Mouse (Mus musculus) hindbrain, embryonic 12.5 days (tissue): ENCODE measurements around the gene Tshz2. TPM values are rescaled to one million over a fixed set of nuclear protein-coding genes. Genes with fewer than 3 reads are reported as not detected.

Source experiments
- ATAC-seq: fragments of 200-750 bp; cut with Nextera tagmentation; 2 replicates; pipeline ENCODE4 v1.8.0; 2017; ENCODE audit warnings: moderate TSS enrichment; ENCODE audit not compliant: low FRiP score
- H3K27ac ChIP-seq: fragments of 300-500 bp; sonication (generic); 2 replicates; pipeline ENCODE4 v1.5.1; 2016; ENCODE audit warnings: mild to moderate bottlenecking
- H3K27me3 ChIP-seq: fragments of 300-500 bp; sonication (generic); 2 replicates; pipeline ENCODE4 v1.6.1; 2016; ENCODE audit warnings: mild to moderate bottlenecking
- H3K36me3 ChIP-seq: fragments of 300-500 bp; sonication (generic); 2 replicates; pipeline ENCODE4 v1.6.1; 2016; ENCODE audit warnings: mild to moderate bottlenecking
- H3K4me1 ChIP-seq: fragments of 300-500 bp; sonication (generic); 2 replicates; pipeline ENCODE4 v1.6.1; 2016
- H3K4me2 ChIP-seq: fragments of 300-500 bp; sonication (generic); replicated peaks from 2 replicates; pipeline ENCODE4 v1.6.1; 2016; ENCODE audit warnings: mild to moderate bottlenecking
- H3K4me3 ChIP-seq: fragments of 300-500 bp; sonication (generic); 2 replicates; pipeline ENCODE4 v1.5.1; 2016; ENCODE audit warnings: mild to moderate bottlenecking
- H3K9ac ChIP-seq: fragments of 300-500 bp; sonication (generic); 2 replicates; pipeline ENCODE4 v1.6.1; 2016; ENCODE audit warnings: mild to moderate bottlenecking, moderate library complexity
- H3K9me3 ChIP-seq: fragments of 300-500 bp; sonication (generic); replicated peaks from 2 replicates; pipeline ENCODE4 v1.6.1; 2016; ENCODE audit warnings: mild to moderate bottlenecking
- whole genome bisulfite sequencing: fragments of 180-500 bp; shearing (Covaris S2); methylation state at CpG from one replicate; pipeline ENCODE4 v1.1.7; 2016; 5-methylcytosine and 5-hydroxymethylcytosine counted together
- polyA plus RNA-seq: library from polyadenylated mRNA; unstranded; fragments of >200 nt; fragmentation: Nextera tagmentation; extraction: Ambion mirVana; gene quantifications from 2 replicates; pipeline ENCODE4 v1.2.1, GENCODE M21; 2016

The Tshz2 gene
- polyA plus RNA-seq, 1 experiment from 2014 or later, result 19.3 TPM

DNA sequence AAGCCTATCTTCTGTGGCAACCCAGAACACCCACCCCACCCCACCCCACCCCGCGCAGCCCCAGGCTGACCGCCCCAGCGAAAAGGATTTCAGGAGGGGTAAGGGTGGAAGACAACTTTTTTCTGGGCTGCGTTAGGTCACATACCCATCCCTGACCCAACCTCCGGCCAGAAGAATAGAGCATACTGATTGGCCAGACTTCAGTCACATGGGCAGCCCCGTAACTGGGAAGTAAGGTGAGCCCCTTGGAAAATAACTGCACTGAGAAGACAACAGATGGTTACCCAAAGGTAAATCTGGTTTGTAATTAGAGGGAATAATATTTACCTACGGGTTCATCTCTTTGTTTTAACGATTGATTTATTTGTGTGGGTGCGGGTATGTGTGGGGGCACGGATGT lies 402.0 kb downstream of the Tshz2 start:
- H3K4me2 ChIP-seq, result no peak overlapping the region
- peaks cover 5% of the 10 kb centered on the region; the same call in 1 of the 2 replicates for H3K4me1 ChIP-seq
- WGBS, result 94% methylated on average over 11 of the region's 11 CpGs
- no peak overlapping the region for H3K9ac ChIP-seq
- H3K27ac ChIP-seq, result no peak overlapping the region
- no peak overlapping the region for H3K4me3 ChIP-seq
- no peaks in the 10 kb centered on the region for H3K9me3 ChIP-seq
- no peaks in the 10 kb centered on the region for H3K36me3 ChIP-seq
- ATAC-seq, result no peak
- no peaks in the 10 kb centered on the region for H3K27me3 ChIP-seq

DNA sequence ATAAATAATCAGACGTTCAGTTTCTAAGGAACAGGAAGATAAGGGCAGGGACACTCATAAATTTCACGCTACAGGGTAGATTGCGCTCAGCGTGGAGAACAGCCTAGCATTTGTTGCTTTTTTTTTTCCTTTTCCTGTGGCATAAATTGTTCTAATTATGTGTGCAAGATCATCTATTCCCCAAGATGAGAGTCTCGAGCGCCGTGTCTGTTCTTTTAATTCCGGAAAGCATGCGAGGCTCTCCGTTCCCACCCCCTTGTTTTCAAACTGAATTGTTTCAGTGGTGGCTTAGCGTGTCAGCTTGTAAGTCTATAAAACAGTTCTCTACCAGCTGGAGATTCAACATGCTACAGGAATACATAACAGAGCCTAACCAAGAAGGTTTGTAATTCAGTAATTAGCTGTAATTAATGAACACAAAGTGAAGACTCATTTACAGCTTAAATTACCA lies 404.0 kb downstream of the Tshz2 start:
- Histone ChIP-seq H3K4me3 (no peak overlapping the region), H3K27me3 (no peaks in the 10 kb centered on the region), H3K4me1 (peaks cover 7% of the 10 kb centered on the region; the same call in 1 of the 2 replicates), H3K27ac (no peak overlapping the region), H3K9ac (no peak overlapping the region), H3K9me3 (no peaks in the 10 kb centered on the region), H3K36me3 (no peaks in the 10 kb centered on the region), H3K4me2 (no peak overlapping the region)
- ATAC-seq, result no peak
- 50% methylated on average over 11 of the region's 11 CpGs for WGBS

DNA sequence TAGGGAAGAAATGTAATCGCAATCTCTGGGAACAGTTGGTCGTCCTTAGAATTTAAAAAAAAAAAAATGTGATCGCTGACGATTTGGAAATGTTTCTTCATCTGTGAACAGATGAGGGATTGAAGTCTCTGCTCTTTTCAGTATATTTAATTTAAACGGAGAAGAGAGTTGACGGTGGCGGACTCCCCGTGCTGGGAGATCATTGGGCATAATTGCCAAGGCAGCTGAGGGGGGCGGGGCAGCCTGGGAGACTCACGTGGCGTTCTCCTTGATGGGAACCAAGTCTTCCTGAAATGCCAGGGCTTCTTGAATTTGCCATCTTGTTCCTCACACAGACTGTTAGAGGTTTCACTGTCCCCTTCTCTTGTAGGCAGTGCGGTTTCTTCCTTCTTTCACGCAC lies 404.5 kb downstream of the Tshz2 start:
- Histone ChIP-seq H3K27ac (peak overlapping the region; percentile 4; the same call in 1 of the 2 replicates), H3K27me3 (no peaks in the 10 kb centered on the region), H3K9ac (no peak overlapping the region), H3K36me3 (no peaks in the 10 kb centered on the region), H3K4me1 (peaks cover 7% of the 10 kb centered on the region; the same call in 1 of the 2 replicates), H3K4me2 (no peak overlapping the region), H3K4me3 (no peak overlapping the region), H3K9me3 (no peaks in the 10 kb centered on the region)
- WGBS, result 72% methylated on average over 13 of the region's 13 CpGs
- ATAC-seq, result no peak

DNA sequence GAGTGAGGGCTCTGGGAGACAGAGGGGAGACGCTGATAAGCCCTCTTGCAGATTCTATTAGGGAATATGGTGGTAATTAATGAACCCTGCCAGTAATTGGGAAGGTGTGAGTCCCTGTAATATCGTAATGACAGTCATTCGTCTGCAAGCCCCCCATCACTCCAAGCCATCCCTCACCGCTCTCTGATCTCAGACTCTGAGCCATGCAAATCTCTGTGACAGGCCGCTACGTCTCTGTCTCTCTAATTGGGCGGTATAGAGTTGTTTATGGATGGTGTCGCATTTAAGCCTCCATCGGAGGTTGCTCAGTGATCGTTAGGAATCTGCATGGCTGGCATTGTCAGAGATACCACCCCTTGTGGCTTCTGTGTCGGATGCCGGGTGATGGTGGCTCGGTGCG lies 407.0 kb downstream of the Tshz2 start:
- peak; percentile 61 for ATAC-seq
- Histone ChIP-seq H3K4me1 (peaks cover 7% of the 10 kb centered on the region; the same call in 1 of the 2 replicates), H3K27ac (peak overlapping the region; percentile 23; the same call in 1 of the 2 replicates), H3K9me3 (no peaks in the 10 kb centered on the region), H3K4me3 (no peak overlapping the region), H3K4me2 (no peak overlapping the region), H3K27me3 (no peaks in the 10 kb centered on the region), H3K9ac (no peak overlapping the region), H3K36me3 (no peaks in the 10 kb centered on the region)
- 52% methylated on average over 14 of the region's 14 CpGs for WGBS

DNA sequence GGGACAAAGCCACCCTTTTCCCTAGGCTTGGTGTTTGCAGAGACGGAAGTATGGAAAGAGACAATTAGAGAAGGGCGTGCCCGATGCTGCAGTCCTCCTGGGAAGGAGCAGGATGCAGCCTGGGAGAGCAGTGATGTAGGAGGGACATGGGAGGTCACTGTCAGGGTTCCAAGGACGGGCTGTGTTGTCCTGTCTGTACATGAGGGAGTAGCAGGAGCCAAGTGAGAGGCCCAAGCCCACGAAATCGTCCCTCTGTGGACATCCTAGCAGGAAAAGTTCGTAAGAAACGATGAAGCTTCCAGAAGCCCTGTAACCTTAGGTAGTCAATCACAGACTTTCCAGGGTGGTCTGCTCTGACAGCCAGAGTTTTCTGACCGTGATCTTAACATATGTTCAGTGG lies 408.3 kb downstream of the Tshz2 start:
- no peak for ATAC-seq
- Histone ChIP-seq H3K4me2 (no peak overlapping the region), H3K27ac (no peak overlapping the region), H3K4me3 (no peak overlapping the region), H3K36me3 (no peaks in the 10 kb centered on the region), H3K4me1 (peaks cover 7% of the 10 kb centered on the region; the same call in 1 of the 2 replicates), H3K9ac (no peak overlapping the region), H3K9me3 (peaks cover 5% of the 10 kb centered on the region; the same call in 1 of the 2 replicates), H3K27me3 (no peaks in the 10 kb centered on the region)
- WGBS, result 70% methylated on average over 9 of the region's 9 CpGs

DNA sequence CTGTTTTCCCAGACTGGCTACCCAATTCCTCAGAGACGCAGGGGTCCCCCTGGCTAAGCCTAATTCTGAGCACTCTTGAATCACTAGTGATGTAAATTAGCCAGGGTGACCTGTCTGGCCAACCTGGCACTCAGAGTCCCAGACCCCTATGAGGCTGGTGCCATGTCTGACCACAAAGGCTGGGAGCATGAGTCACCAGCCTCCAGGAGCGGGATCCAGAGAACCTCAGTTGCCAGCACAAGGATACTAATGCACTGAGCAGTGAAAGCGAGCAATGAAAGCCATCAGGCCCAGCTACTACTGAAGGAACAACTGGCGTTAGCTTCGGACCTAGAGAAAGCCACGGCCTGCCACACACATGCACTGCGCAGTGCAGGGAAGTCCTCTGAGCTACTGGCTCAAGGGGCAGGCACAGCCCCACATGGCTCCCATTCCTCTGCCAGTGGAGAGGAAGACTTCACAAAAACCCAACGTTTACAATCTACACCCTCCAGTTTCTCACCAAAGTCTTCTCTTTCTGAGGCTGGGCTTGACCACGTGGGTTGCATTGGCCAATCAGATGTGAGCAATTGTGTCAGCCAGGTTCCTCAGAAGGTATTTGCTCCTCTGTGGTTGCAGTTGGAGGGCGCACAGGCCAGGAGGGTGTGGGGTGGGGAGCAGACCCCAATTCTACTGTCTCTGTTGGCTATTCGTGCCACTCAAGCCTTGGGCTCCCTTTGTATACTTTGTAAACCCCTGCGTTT lies 409.8 kb downstream of the Tshz2 start:
- Histone ChIP-seq H3K4me2 (no peak overlapping the region), H3K9me3 (peaks cover 10% of the 10 kb centered on the region; the same call in 1 of the 2 replicates), H3K36me3 (no peaks in the 10 kb centered on the region), H3K9ac (no peak overlapping the region), H3K4me3 (no peak overlapping the region), H3K4me1 (peaks cover 7% of the 10 kb centered on the region; the same call in 1 of the 2 replicates), H3K27me3 (no peaks in the 10 kb centered on the region), H3K27ac (no peak overlapping the region)
- ATAC-seq, result no peak
- 87% methylated on average over 12 of the region's 12 CpGs for WGBS

DNA sequence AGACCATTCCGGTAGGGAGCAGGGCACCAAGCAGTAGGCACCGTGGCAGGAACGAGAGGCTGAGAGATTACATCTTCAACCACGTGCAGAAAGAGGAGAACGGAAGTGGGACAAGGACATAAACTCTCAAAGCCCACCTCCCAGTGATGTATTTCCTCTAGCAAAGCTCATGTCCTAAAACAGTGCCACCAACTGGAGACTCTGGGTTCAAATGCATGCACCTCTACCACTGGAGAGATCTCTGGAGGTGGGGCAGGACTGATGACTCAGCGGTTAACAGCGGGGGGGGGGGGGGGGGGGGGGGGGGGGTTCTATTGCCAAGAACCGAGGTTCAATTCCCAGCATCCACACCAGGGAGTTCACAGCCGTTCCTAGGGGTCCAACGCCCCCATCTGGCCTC lies 410.5 kb downstream of the Tshz2 start:
- Histone ChIP-seq H3K36me3 (no peaks in the 10 kb centered on the region), H3K9ac (no peak overlapping the region), H3K4me2 (no peak overlapping the region), H3K9me3 (peaks cover 11% of the 10 kb centered on the region; the same call in 1 of the 2 replicates), H3K27ac (no peak overlapping the region), H3K27me3 (no peaks in the 10 kb centered on the region), H3K4me1 (peaks cover 7% of the 10 kb centered on the region; the same call in 1 of the 2 replicates), H3K4me3 (no peak overlapping the region)
- ATAC-seq, result no peak
- 83% methylated on average over 8 of the region's 10 CpGs for WGBS

DNA sequence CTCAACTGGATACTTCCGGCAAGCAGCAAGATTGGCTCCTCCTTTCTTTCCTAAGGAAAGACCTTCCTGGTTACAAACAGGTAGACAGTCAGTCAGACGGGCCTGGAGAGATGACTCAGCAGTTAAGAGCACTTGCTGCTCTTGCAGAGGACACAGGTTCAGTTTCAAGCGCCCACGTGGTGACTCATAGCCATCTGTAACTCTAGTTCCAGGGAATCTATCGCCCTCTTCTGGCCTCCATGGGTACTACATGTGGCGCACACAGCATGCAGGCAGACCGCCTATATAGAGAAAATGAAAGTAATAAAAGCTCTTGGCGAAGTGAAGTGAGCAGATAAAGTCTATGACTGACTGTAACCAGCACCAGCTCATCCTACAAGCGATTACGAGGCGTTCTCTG lies 413.1 kb downstream of the Tshz2 start:
- Histone ChIP-seq H3K9ac (no peak overlapping the region), H3K4me2 (no peak overlapping the region), H3K36me3 (no peaks in the 10 kb centered on the region), H3K9me3 (peaks cover 11% of the 10 kb centered on the region; the same call in 1 of the 2 replicates), H3K4me3 (no peak overlapping the region), H3K27me3 (no peaks in the 10 kb centered on the region), H3K4me1 (no peaks in the 10 kb centered on the region), H3K27ac (no peak overlapping the region)
- no peak for ATAC-seq
- 80% methylated on average over 11 of the region's 11 CpGs for WGBS

DNA sequence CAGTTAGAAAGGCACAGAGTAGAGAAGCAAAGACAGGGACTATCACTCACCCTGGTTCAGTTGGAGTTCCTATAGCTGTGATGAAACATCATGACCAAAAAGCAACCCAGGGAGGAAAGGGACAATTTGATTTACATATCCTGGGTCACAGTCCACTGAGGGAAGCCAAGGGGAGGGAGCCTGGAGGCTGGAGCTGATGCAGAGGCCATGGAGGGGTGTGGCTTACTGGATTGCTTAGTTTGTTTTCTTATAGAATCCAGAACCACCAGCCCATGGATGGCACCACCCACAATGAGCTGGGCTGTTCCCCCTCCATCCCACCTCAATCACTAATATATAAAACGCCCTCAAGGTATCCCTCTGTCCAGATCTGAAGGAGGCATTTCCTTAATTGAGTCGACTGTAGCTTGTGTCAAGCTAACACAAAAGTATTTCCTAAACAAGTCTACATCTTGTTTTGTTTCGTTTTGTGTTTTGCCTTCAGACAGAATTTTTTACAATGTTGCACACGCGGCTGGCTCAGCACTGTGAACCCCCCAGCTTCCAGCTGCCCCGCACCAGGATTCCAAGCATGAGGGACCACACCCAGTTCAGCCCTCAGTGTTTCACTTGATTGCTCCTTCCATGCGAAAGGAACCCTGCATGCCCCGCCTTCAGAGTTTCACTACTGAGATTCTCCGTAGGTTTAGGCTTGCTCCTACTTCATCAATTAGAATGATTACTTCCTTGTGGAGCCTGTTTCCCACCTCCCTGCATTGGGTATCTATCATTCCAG lies 413.7 kb downstream of the Tshz2 start:
- Histone ChIP-seq H3K36me3 (no peaks in the 10 kb centered on the region), H3K27ac (no peak overlapping the region), H3K4me1 (no peaks in the 10 kb centered on the region), H3K9me3 (peaks cover 11% of the 10 kb centered on the region; the same call in 1 of the 2 replicates), H3K27me3 (no peaks in the 10 kb centered on the region), H3K4me3 (no peak overlapping the region), H3K4me2 (no peak overlapping the region), H3K9ac (no peak overlapping the region)
- WGBS, result 83% methylated on average over 9 of the region's 9 CpGs
- no peak for ATAC-seq

DNA sequence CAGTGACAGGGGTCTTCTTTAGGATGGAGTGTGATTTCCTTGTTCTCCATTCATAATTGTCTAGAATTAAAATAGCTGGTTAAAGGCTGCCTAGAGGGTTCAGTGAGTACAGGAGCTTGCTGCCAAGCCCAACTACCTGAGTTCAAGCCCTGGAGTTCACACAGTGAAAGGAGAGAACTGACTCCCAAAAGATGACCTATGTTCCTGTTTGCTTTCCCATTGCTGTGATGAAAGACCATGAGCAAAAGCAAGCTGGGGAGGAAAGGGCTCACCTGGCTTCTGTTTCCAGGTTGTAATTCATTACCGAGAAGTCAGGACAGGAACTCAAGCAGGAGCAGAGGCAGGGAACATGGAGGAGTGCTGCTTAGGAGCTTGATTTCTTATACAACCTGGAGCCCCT lies 416.0 kb downstream of the Tshz2 start:
- Histone ChIP-seq H3K9me3 (peaks cover 11% of the 10 kb centered on the region; the same call in 1 of the 2 replicates), H3K4me3 (no peak overlapping the region), H3K4me2 (no peak overlapping the region), H3K27me3 (no peaks in the 10 kb centered on the region), H3K9ac (no peak overlapping the region), H3K36me3 (no peaks in the 10 kb centered on the region), H3K4me1 (no peaks in the 10 kb centered on the region), H3K27ac (no peak overlapping the region)
- no peak for ATAC-seq
- WGBS, result 89% methylated on average over 1 of the region's 1 CpGs

DNA sequence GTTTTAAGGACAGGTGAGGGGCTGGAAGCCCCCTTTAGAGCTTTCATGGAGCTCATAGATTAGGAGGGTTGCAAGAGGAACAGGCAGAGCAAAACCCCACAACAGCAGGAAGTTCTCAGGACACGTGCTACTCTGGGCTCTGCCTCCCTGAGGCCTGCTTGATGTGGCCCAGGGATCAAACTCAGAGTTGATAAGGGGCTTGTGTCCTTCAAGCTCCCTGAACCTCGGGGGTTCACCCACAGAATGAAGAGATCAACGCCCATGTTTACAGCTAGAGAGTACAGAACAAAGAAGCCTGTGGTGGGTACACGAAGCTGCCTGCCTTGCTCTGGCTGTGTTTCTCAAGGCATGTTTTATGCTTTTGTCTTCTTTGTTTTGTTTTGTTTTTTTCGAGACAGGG lies 417.8 kb downstream of the Tshz2 start:
- Histone ChIP-seq H3K4me3 (no peak overlapping the region), H3K27ac (no peak overlapping the region)
- 40% methylated on average over 5 of the region's 5 CpGs for WGBS

DNA sequence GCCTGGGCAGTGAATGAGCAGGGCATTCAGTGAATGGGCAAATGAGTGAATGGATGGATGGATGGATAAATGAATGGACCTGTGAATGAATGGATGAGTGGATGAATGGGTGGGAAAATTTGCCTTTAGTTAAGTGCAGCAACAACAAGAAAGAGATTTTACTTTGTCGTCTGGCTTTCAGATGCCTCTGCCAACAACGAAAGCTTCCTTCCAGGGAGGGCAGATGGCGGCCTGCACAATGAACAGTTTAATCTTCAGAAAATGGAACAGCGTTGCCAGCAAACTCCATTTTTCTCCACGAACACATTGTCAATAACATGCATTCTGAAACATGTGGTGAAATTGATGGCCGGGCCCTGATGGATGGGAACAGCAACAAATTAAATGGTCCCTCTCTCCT lies 418.6 kb downstream of the Tshz2 start:
- no peak for ATAC-seq
- H3K27ac ChIP-seq, result no peak overlapping the region
- no peak overlapping the region for H3K9ac ChIP-seq
- H3K4me1 ChIP-seq, result no peaks in the 10 kb centered on the region
- H3K4me2 ChIP-seq, result no peak overlapping the region
- no peaks in the 10 kb centered on the region for H3K36me3 ChIP-seq
- WGBS, result 61% methylated on average over 6 of the region's 6 CpGs
- H3K9me3 ChIP-seq, result 0 out of 2 replicates have a peak, but pooled peaks cover 7% of the 10 kb centered on the region
- no peaks in the 10 kb centered on the region for H3K27me3 ChIP-seq
- no peak overlapping the region for H3K4me3 ChIP-seq

More for the DNA sequence above, 417.8 kb downstream of the Tshz2 start:
- H3K27me3 ChIP-seq, result no peaks in the 10 kb centered on the region
- H3K36me3 ChIP-seq, result no peaks in the 10 kb centered on the region
- no peak overlapping the region for H3K9ac ChIP-seq
- ATAC-seq, result no peak
- no peaks in the 10 kb centered on the region for H3K4me1 ChIP-seq
- H3K4me2 ChIP-seq, result no peak overlapping the region
- peaks cover 10% of the 10 kb centered on the region; the same call in 1 of the 2 replicates for H3K9me3 ChIP-seq
